Mouse (Mus musculus) testis, postnatal 10 days (tissue): Measurements from ENCODE around the gene Cdkl4.

Experiments
- DNase-seq: peaks from one replicate; pipeline ENCODE4 v3.0.0; 2021; ENCODE audit warnings: low spot score

Cdkl4 gene

DNA sequence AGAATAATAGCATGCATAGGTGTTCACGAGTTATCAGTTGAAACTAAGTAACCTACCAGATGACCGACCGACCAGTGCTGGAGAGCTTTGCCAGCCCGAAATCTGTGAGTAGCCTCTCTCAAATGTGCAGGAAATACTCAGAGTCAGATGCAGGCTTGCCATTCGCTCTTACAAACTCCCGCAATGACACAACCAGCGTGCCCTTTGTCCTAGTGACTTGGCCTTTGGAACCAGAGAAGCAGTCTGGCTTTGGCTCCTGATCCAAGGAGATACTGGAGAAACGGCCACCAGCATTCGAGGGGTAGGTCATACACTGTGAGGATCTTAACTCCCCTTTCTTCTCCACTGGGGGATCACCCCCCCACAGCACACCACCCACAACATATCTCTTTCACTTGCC is 61.7 kb downstream of the Cdkl4 start:
- no peak for DNase-seq

DNA sequence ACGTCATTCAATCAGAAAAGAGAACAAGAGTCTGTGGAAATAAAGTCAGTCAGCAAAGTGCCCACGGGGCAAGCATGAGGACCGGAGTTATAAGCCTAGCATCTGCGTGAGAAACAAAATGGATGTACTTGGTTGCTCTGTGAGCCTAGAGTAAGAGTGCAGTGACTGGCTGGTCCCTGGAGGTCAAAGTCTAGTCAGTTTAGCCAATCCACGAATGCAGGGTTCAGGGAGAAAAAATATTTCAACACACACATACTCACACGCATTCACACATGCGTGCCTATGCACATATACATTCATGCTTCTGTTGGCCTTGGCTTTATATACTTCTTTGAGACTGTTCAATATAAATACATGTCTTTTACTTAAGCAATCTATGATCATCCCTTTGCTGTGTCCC is 62.1 kb downstream of the Cdkl4 start:
- DNase-seq, result no peak

DNA sequence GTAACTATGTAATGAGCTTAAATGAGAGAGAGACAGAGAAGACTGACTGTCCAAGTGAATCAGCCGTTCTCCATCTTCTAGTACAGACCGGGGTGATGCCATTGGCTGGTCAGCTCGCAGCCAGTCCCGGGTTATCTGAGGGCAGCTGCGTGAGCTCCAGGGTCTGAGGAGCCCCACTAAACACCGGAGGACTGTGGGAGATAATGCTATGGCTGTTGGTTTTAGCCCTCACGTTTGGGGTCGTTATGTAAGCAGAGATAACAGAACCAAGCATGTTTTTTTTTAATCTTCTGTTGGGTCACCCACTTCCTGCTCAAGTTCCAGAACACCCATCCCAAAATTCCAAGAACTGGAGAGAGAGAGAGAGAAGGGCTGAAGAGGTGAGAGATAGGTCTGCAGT is 63.8 kb downstream of the Cdkl4 start:
- DNase-seq, result no peak

DNA sequence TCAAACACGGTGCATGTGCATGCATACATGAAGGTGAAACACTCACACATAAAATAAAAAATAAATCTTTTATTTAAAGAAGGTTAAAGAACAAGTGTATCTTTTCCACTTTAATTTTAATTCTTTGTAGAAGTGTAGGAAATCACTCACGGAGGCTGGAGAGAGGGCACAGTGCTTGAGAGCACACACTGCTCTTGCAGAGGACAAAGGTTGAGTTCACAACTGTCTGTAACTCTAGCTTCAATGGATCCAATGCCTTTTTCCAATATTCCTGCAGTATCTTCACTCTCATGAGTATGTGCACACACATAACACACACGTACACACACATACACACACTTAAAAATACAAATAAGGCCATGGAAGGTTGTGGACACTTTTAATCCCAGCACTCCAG is 67.2 kb downstream of the Cdkl4 start:
- no peak for DNase-seq

DNA sequence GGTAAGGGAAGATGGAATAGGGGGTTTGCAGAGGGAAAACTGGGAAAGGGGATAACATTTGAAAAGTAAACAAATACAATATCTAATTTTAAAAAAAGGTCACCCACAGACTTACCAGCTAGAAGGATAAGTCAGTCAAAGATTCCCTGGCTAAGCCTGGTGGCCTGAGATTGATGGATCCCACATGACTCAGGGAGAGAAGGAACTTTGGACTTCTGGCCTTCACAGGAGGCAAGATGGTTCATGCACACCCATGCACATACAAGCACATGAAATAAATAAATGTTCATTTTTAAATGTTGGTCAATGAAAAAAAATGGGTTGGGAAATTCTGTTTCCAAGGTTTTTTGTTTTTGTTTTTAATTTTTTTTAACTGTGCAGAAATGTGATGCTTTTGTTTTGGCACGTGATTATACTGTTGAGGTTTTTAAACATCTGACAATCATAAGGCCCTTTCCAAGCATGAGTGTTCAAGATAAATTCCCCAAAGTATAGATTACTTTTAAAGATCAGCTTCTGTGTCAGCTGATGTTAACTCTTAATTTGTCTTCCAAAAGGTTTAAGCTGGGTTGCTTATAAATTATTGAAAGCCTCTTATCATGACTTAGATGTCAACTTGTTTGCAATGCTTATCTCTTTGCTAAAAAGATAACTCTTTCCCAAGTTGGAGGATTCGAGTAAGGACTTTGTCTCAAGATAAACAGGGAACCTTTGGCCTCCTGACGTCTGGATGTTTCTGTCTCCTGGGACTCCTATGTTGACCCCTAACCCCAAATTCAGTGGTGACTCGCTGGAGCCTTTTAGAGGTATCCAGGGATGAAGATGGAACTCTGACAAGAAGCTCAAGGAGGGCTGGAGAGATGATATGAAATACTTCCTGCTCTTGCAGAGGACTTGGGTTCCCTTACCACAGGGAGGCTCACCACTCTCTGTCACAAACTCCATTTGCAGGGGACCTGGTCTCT is 67.8 kb downstream of the Cdkl4 start:
- no peak for DNase-seq

DNA sequence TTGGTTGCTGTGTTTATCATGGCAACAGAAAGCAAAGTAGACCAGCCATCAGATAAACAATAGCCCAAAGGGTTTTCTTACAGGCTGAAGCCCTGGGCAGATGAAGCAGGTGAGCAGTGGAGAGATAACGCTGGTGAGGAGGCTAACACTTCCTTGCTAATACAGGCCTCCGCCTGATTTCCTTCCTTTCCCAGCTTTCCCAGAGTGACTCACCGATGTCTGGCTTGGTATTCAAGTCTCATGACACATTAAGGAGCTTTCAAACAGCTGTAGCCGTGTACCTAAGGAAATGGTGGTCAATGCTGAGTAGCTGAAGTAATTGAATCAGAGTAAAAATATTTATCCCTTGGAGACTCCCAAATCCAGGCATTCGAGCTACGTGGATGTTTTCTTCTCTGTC is 71.8 kb downstream of the Cdkl4 start:
- DNase-seq, result no peak

DNA sequence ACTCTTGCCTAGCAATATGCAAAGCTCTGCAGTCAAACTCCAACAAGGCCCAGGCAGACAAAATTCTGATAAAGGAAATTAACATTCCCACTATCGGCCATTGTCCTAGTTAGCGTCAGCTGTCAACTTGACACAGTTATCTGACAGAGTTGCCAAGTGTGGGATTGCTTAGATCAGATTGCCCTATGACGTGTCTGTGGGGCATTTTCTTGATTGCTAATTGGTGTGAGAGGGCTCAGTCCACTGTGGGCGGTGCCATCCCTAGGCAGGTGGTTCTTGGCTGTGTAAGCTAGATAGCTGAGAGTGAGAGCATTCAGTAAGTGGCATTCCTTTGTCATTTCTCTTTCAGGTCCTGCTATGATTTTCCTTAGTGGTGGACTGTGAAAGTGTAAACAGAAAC is 72.3 kb downstream of the Cdkl4 start:
- no peak for DNase-seq

DNA sequence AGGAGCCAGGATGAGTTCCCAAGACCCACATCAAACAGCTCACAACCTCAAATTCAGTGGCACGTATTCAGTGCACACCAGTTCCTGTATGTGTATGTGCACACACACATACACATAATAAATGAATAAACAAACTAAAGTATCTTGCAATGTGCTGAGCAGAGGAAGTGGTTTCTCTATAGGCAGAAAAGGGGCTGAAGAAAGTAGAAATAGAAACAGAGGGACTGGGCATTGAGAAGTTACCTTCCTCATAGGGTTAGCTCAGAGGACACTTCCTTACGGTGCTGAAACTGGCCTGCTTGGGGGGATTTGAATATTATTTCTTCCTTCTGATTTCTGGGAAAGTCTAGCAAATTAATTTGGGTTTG is 75.8 kb downstream of the Cdkl4 start:
- DNase-seq, result no peak

DNA sequence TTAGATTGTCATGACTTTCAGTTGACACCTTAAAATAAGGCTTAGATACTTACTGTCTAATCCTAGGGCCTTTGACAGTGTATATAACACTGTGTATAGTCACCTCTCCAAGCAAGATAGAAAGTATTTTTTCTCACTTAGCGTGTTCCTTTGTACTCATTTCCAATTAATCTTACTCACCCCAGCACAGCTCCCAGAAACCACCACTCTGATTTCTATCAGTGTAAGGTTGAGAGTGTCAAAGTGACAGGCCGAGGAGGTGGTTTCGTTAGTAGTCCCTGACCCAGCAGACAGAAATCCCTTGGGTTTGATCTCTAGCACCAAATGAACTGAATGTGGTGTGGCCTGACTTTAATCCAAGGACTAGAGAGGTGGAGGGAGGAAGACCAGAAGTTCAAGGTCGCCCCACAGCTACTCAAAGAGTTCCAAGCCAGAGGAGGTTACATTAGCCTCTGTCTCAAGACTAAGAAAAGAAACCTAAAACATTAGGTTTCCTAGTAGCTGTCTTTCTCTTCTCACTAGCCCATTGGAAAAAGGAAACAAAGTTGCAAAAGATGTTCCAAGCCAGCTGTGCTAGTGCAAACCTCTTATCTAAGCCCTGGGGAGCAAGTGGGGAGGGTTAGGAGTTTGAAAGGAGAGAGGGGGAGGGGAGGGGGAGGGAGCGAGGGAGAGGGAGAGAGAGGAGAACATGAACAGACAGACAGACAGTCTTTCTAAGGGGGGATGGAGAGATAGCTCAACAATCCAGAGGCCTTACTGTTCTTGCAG is 76.4 kb downstream of the Cdkl4 start:
- DNase-seq, result no peak

DNA sequence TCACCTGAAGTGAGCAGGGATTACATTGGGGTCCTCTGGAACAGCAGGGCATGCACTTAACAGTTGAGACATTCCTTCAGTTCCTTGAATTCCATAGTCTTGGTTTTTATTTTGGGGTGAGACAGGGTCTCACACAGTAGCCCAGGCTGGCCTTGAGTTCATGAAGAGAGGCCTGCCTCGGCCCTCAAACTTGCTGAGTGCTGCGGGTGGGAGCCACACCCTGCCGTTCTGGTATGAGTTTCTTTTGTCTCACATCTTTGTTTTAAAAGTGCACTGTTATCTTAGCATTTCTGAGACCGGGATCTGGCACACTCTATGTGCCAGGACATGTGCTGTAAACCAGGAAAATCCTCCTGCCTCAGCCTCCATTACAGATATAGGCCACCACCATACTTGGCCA is 77.6 kb downstream of the Cdkl4 start:
- DNase-seq, result no peak

DNA sequence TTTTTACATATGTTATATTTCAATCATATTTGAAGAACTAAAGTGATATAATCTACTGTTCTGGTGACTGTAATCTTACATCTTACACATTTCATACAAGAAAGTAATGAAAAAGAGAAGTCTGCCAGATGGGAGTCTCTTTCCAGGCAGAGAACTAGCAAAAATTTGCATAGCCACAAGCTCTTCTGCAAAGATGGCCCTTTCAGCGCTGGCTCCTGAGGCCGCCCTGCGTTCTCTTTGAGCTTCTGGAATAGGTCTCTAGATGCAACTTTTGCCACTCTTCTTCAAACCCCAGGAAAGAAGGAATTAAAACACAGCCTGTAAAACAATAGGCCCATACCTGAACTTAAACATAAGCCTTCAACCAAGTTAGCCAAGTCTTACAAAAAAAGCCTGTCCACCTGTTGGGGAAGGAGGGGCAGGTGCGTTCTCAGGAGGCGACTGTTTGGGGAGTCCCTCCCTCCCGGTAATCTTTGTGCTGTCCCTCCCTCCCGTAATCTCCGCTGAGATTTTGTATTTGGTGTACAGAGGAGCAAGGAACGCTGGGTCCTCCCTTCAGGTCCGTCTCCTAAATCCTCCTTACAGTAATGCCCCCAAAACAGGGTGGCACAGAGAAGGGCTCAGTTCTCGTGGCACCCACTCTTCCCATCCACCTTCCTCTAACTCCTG is 78.9 kb downstream of the Cdkl4 start:
- peak; percentile 33 for DNase-seq

DNA sequence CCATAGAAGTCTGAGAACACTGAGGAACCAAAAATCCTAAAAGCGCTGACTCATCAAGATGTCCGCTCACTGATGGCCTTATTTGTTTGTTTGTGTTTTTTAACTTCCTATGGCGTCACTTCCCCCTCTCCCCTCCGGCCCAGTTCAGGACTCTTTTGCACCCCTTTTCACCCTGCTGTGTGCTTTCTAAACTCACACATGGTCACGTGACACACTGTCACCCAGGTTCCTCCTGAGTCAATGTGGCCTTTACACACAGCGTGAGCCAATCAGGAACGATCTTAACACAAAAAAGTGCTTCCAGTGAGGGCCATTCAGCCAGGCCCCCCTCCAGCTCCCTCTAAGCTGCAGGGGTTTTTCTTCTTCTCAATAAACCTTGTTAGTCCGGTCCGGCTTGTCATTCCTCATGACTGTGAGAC is 80.4 kb downstream of the Cdkl4 start:
- DNase-seq, result peak; percentile 31

DNA sequence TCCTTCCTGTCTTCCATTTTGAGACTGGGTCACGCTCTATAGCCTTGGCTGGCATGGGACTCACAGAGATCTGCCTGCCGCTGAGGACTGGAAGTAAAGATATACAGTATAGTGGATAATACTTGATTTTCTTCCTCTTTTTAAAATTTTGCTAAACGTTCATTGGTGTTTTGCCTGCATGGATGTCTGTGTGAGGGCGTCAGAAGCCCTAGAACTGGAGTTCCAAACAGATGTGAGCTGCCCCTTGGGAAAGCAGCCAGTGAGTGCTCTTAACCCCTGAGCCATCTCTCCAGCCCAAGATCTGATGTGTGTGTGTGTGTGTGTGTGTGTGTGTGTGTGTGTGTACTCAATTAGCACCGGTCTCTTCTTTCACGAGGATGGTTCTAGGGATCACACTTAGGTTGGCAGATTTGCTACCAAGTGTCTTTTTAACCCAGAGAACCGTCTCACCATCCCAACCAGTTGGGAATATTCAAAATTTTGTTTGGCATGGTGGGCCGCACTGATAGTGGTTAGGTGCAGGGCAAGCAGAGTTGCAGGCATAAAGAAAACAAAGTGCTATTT is 80.9 kb downstream of the Cdkl4 start:
- DNase-seq, result no peak

DNA sequence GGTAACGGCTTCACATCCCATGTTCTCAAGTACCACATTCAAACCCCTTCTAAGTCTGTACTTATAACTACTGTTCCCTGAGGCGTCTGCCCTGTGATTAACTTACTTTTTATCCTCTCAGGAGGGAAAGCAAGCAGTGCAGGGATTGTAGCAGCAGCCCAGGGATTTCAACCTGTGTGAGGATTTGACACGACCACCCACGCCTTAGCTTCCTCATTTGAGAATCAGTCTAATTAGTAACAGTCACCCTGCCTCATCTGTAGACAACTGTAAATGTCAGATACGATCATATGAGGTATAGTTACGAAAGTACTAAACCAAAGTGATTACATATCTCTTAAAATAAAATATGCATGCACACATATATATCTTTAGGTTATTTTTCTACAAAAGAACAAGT is 81.4 kb downstream of the Cdkl4 start:
- DNase-seq, result no peak

DNA sequence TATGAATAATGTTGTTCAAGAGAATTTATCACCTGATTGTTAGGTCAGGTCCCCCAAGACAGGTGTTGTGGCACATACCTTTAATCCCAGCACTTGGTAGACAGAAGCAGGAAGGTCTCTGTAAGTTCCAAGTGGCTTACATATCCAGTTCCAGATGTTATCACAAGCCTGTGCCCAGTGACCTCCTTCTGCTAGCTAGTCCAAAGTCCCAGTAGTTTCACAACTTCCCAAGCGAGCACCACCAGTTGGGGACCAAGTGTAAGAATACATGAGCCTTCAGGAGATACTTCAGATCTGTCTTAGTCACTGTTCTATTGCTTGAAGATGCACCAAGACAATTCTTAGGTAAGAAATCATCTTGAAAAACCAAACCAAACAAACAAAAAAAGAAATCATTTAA is 83.7 kb downstream of the Cdkl4 start:
- no peak for DNase-seq

DNA sequence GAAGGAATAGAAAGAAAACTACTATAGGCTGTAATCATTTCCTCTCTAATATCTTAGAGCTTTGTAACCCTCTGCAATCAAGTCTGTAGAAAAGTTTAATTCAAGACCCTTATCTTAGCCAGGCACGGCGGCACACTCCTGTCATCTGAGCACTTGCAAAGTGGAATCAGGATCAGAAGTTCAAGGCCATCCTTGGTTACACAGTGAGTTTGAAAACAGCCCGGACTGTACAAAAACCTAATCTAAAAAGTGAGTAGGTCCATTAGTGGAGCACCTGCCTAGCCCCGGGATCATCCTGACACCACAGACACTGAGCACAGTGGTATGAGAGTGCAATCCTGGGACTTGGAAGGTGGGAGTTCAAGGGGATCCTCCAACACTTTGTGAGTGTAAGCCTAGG is 84.8 kb downstream of the Cdkl4 start:
- no peak for DNase-seq

DNA sequence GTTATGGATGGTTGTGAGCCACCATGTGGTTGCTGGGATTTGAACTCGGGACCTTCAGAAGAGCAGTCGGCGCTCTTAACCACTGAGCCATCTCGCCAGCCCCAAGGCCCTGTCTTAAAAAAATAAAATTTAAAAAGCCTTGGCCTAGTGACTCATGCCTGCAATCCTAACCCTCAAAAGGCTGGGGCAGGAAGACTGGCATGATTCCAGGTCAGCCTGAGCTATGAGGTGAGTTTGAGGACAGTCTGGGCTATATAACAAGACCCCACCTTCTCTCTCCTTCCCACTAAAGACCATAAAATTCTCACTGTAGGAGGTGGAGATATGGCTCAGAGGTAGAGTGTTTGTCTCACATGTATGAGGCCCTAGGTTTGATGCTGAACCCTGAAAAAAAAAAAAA is 85.3 kb downstream of the Cdkl4 start:
- DNase-seq, result no peak

DNA sequence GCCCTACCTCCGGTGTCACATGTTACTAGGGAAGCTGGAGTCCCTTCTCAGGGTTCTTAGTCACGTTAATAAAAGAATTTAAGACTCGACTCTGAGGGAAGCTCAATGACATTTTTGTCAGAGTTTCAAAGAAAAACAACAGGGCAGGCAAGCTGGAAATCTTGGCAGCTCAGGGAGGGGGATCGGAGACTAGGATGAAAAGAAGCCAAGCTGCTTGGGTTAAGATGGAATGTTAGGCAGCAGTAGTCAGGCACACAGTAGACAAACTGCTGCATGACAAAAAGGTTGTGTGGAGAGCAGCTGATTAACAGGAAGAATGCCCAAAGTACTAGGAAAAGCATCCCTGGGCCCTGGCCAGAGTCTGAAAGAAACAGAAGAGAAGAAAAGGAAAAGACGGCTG is 87.4 kb downstream of the Cdkl4 start:
- DNase-seq, result no peak

DNA sequence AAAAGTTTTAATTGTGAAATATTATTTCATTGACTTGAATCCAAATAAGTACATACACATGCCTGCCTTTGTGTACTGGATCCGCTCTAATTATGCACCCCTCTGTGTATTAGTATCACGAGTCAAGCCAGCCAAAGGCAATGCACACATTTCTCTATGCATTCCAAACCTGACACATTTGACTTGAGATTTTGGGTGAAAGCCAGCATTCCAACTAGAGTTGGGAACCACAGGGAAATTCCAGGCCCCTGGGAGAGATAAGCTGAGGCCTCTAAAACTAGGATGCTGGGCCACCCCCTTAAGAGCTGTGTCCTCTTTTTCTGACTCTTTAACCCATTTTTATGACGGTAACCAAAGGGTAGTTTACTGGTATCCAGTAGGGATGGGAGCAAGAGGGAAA is 88.7 kb downstream of the Cdkl4 start:
- DNase-seq, result no peak

DNA sequence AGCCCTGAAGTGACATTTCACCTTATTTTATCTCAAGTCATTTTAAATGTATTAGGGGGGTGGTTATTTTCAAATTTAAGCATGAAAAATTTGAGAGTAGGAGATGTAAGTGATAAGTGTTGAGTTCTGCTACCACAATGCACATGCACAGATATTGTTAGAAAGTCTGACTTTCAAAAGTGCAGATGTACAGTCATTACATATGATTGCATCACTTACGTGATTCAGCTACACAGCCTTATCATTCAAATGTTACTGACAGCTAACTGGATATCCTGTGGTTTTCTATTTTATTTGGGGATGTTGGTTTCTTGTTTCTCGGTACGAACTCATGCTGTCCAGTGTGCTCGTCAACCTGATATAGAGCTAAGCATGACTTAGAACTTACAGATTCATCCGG is 92.5 kb downstream of the Cdkl4 start:
- no peak for DNase-seq

DNA sequence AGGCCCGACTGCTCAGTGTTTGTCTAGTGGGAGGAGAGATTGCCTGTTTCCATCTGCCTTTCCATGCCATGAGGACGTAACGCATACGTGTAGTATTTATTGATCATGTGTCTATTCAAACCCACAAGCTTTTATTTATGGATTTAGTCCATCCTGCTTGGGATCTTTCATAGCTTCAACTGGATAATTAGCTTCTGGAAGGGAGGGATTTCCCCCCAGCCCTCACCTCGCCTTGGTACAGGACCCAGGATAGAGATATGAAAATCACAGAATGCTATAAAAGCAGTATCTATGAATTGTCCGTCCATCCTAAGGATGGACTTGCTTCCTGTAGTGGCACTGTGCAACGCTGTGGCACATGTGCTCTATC is 96.8 kb downstream of the Cdkl4 start:
- no peak for DNase-seq

DNA sequence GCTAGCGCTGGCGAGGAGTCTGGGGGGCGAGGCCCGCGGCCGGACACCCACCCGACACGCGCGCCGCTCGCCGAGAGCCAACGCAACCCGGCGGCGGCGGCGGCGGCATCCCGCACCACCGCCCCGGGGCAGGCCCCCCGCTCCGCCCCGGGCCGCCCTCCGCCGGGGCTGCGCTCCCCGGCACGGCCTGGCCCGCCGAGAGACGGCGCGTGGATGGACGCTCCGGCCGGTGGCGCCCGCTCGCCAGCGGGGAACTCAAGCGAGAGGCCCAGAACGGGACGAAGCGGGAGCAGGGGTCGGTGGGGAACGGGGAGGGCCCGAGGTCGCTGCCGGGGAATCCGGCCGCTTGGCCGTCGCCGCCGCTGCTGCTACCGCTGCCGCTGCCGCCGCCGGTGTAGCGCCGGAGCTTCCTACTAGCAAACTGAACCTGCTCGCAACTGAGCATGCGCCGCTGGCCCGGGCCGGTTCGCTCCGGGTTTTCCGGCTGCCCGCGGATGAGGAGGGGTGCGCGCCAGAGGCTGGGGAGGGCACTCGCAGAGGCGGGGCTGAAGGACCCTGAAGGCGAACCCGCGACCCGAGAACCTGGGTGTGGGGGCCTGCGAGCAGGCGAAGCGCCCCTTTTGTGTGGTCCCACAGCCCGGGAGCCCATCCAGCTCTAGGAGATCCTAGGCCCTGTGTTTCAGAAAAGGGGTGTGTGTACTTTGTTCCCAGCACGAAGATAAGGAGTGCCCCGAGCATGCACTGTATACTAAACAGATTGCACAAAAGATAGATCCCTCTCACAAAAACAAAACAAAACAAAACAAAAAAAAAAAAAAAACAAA is 97.4 kb downstream of the Cdkl4 start, which contains the start of gene Sos1:
Sos1 (minus strand) TSS at position 423 of the 824 bp plus-strand sequence.
- DNase-seq, result peak; percentile 96
